Mouse (Mus musculus) kidney, adult 2 months (tissue): ENCODE data around the gene Hist1h4c.

Experiments used
- CTCF ChIP-seq: fragments of 200-500 bp; conservative IDR thresholded peaks from 2 replicates; pipeline ENCODE4 v1.5.1; 2011; ENCODE audit warnings: low read depth, mild to moderate bottlenecking, control low read depth, low read length, moderate library complexity, mixed read lengths; ENCODE audit not compliant: insufficient read depth, insufficient read length
- POLR2A ChIP-seq: fragments of 200-500 bp; IDR thresholded peaks from one replicate; pipeline ENCODE4 v1.6.1; 2011; ENCODE audit warnings: low read depth, low read length, control low read depth

GRCm38 (mm10) chr13:23740256-23740840, 42.1 kb upstream of the Hist1h4c start:
- TF ChIP-seq CTCF (no peak), POLR2A (no peak)
